Mouse (Mus musculus): ENCODE measurements around the gene Csmd2. TPM values are rescaled to one million over a fixed set of nuclear protein-coding genes. Genes with fewer than 3 reads are reported as not detected.
"Not testable (repeated sequence)": the region's sequence is repeated elsewhere in the genome, so short reads cannot be mapped to it uniquely, and the experiment has no call there.

Csmd2 gene
- polyA plus RNA-seq, 1 experiment from 2014 or later = 0.05 TPM

DNA sequence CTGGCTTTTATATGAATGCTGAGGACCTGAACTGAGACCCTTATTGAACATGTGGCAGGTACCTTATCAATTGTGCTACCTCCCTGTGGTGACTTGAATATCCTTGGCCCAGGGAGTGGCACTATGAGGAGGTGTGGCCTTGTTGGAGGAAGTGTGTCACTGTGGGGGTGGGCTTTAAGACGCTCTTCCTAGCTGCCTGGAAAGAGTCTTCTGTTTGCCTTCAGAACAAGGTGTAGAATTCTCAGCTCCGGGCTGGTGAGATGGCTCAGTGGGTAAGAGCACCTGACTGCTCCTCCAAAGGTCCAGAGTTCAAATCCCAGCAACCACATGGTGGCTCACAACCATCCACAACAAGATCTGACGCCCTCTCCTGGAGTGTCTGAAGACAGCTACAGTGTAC is 624.1 kb downstream of the Csmd2 start:
- 67% methylated on average over 3 of the region's 3 CpGs for WGBS
- not testable (repeated sequence) for ATAC-seq (replicated peaks; ENCODE audit: extremely low read depth, insufficient read depth, low FRiP score)

DNA sequence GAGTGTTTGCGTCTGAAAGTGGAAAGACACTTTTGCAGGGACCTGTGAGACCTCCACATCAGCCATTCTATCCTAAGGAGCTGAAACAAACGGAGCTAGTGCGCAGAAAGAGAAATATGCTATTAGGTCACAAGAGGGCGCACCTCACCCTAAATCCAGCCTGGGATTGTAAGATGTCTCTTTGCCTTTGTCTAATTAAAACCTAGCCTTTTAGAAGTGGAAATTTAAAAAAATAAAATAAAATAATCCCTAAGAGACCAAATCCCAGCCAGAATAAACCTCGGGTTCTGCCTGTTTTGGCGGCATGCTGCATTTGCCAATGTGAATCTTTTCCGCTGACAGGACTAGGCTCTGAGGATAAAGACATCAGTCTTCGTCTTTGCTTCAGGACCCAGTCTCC is 625.7 kb downstream of the Csmd2 start:
- Histone ChIP-seq H3K27ac (ENCODE audit: low read length) (no peak overlapping the region), H3K4me2 (ENCODE audit: low read depth, low read length) (no peak overlapping the region), H3K4me1 (ENCODE audit: control insufficient read depth, insufficient read depth, low read length) (peaks cover 11% of the 10 kb centered on the region), H3K9me3 (replicated peaks; ENCODE audit: control insufficient read depth, low read length) (no peaks in the 10 kb centered on the region), H3K36me3 (ENCODE audit: control insufficient read depth, insufficient read depth) (no peaks in the 10 kb centered on the region), H3K27me3 (ENCODE audit: control insufficient read depth, insufficient read depth, low read length) (peaks cover 7% of the 10 kb centered on the region; the same call in 1 of the 2 replicates), H3K9ac (ENCODE audit: low read length) (no peak overlapping the region), H3K4me3 (ENCODE audit: low read length) (no peak overlapping the region)
- ATAC-seq (replicated peaks; ENCODE audit: extremely low read depth, insufficient read depth, low FRiP score) = no peak
- WGBS = 21% methylated on average over 8 of the region's 8 CpGs

More for the DNA sequence above, 624.1 kb downstream of the Csmd2 start:
- not testable (repeated sequence) for H3K9ac ChIP-seq (ENCODE audit: low read length); H3K9me3 ChIP-seq (replicated peaks; ENCODE audit: control insufficient read depth, low read length); H3K36me3 ChIP-seq (ENCODE audit: control insufficient read depth, insufficient read depth); H3K27ac ChIP-seq (ENCODE audit: low read length); H3K4me3 ChIP-seq (ENCODE audit: low read length); H3K27me3 ChIP-seq (ENCODE audit: control insufficient read depth, insufficient read depth, low read length); H3K4me2 ChIP-seq (ENCODE audit: low read depth, low read length)
- peaks cover 10% of the 10 kb centered on the region for H3K4me1 ChIP-seq (ENCODE audit: control insufficient read depth, insufficient read depth, low read length)

DNA sequence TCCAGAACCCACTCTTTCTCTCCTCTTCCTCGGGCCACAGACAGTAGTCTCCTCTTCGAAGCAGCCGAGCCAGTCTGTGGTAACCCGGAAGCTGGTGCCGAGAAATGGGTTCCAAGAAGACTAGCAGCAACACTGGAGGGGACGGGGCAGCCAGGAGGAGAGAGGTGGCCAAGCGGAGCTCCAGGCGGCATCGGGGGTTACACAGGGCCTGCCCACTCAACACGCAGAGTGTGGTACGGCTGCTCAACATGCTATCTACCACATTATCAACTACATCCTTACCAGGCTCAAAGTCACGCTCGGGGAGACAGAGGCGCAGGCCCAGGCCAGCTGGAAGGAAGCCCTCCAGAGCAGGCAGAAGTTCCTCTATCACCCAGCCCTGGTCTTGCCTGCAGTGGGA is 628.1 kb downstream of the Csmd2 start:
- no peak overlapping the region for H3K27ac ChIP-seq (ENCODE audit: low read length)
- no peak overlapping the region for H3K9ac ChIP-seq (ENCODE audit: low read length)
- H3K4me1 ChIP-seq (ENCODE audit: control insufficient read depth, insufficient read depth, low read length) = peaks cover 6% of the 10 kb centered on the region
- H3K36me3 ChIP-seq (ENCODE audit: control insufficient read depth, insufficient read depth) = no peaks in the 10 kb centered on the region
- H3K9me3 ChIP-seq (replicated peaks; ENCODE audit: control insufficient read depth, low read length) = no peaks in the 10 kb centered on the region
- 81% methylated on average over 14 of the region's 14 CpGs for WGBS
- no peak; the same call in 1 of the 2 replicates for ATAC-seq (replicated peaks; ENCODE audit: extremely low read depth, insufficient read depth, low FRiP score)
- no peak overlapping the region for H3K4me2 ChIP-seq (ENCODE audit: low read depth, low read length)
- H3K27me3 ChIP-seq (ENCODE audit: control insufficient read depth, insufficient read depth, low read length) = peaks cover 7% of the 10 kb centered on the region; the same call in 1 of the 2 replicates
- no peak overlapping the region for H3K4me3 ChIP-seq (ENCODE audit: low read length)

Other genes starting within 250 kb of the Csmd2 start
- not detected in 2 replicates for gene CK137956, start 16.9 kb upstream of the Csmd2 start, polyA plus RNA-seq (2015; fragmentation: Nextera tagmentation; extraction: Ambion mirVana)

Data from heart, embryonic 16.5 days (tissue).